Mouse (Mus musculus): ENCODE measurements around the gene Hspa1l. TPM values are rescaled to one million over a fixed set of nuclear protein-coding genes. Genes with fewer than 3 reads are reported as not detected.
A peak's percentile ranks its signal among the peaks of the same experiment; 100 is the strongest.
"Not testable (repeated sequence)": the region's sequence is repeated elsewhere in the genome, so short reads cannot be mapped to it uniquely, and the experiment has no call there.

The Hspa1l gene
- polyA plus RNA-seq, 1 experiment from 2014 or later: 0.55 TPM

GRCm38 (mm10) chr17:35001452-35002152, 29.1 kb downstream of the Hspa1l start:
- Histone ChIP-seq H3K4me1 (replicated peaks) (peaks cover 43% of the 10 kb centered on the region), H3K27me3 (no peaks in the 10 kb centered on the region), H3K36me3 (peaks cover 25% of the 10 kb centered on the region), H3K9ac (replicated peaks) (peak overlapping the region; percentile 97), H3K4me3 (replicated peaks) (peak overlapping the region; percentile 94), H3K27ac (peak overlapping the region; percentile 96), H3K4me2 (replicated peaks) (peak overlapping the region; percentile 100), H3K9me3 (no peaks in the 10 kb centered on the region)
- WGBS: under 1% methylated on average over 35 of the region's 35 CpGs
- ATAC-seq: peak; percentile 41

GRCm38 (mm10) chr17:35002153-35002865, 29.8 kb downstream of the Hspa1l start:
- WGBS: 12% methylated on average over 12 of the region's 12 CpGs
- Histone ChIP-seq H3K27ac (no peak overlapping the region), H3K27me3 (no peaks in the 10 kb centered on the region), H3K4me2 (replicated peaks) (peak overlapping the region; percentile 100), H3K9ac (replicated peaks) (peak overlapping the region; percentile 97), H3K4me1 (replicated peaks) (peaks cover 40% of the 10 kb centered on the region), H3K36me3 (peaks cover 31% of the 10 kb centered on the region), H3K9me3 (no peaks in the 10 kb centered on the region), H3K4me3 (replicated peaks) (peak overlapping the region; percentile 94)
- ATAC-seq: no peak

GRCm38 (mm10) chr17:35003022-35003838, 30.7 kb downstream of the Hspa1l start:
- peak overlapping the region; percentile 94 for H3K4me3 ChIP-seq (replicated peaks)
- no peak for ATAC-seq
- H3K4me2 ChIP-seq (replicated peaks): peak overlapping the region; percentile 100
- no peaks in the 10 kb centered on the region for H3K9me3 ChIP-seq
- peak overlapping the region; percentile 97; the same call in 1 of the 2 replicates for H3K9ac ChIP-seq (replicated peaks)
- H3K27ac ChIP-seq: no peak overlapping the region
- peaks cover 40% of the 10 kb centered on the region for H3K36me3 ChIP-seq
- 77% methylated on average over 9 of the region's 9 CpGs for WGBS
- H3K27me3 ChIP-seq: no peaks in the 10 kb centered on the region
- H3K4me1 ChIP-seq (replicated peaks): peaks cover 40% of the 10 kb centered on the region

GRCm38 (mm10) chr17:35004075-35004717, 31.7 kb downstream of the Hspa1l start:
- Histone ChIP-seq H3K27me3 (no peaks in the 10 kb centered on the region), H3K9ac (replicated peaks) (no peak overlapping the region), H3K27ac (no peak overlapping the region), H3K4me1 (replicated peaks) (peaks cover 33% of the 10 kb centered on the region), H3K4me2 (replicated peaks) (no peak overlapping the region), H3K36me3 (peaks cover 50% of the 10 kb centered on the region), H3K9me3 (no peaks in the 10 kb centered on the region), H3K4me3 (replicated peaks) (no peak overlapping the region)
- WGBS: 96% methylated on average over 17 of the region's 17 CpGs
- ATAC-seq: no peak

- Histone ChIP-seq H3K27ac (no peak overlapping the region), H3K9me3 (no peaks in the 10 kb centered on the region), H3K9ac (replicated peaks) (no peak overlapping the region), H3K27me3 (no peaks in the 10 kb centered on the region), H3K36me3 (peaks cover 58% of the 10 kb centered on the region), H3K4me1 (replicated peaks) (peaks cover 23% of the 10 kb centered on the region), H3K4me3 (replicated peaks) (no peak overlapping the region), H3K4me2 (replicated peaks) (no peak overlapping the region)
- ATAC-seq: no peak
- WGBS: 91% methylated on average over 10 of the region's 10 CpGs
Measured at GRCm38 (mm10) chr17:35005158-35005557, 32.7 kb downstream of the Hspa1l start.

- H3K4me2 ChIP-seq (replicated peaks); ATAC-seq; H3K9me3 ChIP-seq; H3K9ac ChIP-seq (replicated peaks); H3K27me3 ChIP-seq; H3K27ac ChIP-seq; H3K4me3 ChIP-seq (replicated peaks): not testable (repeated sequence)
- WGBS: 100% methylated on average over 4 of the region's 5 CpGs
- H3K4me1 ChIP-seq (replicated peaks): peaks cover 23% of the 10 kb centered on the region
- H3K36me3 ChIP-seq: peaks cover 66% of the 10 kb centered on the region
Measured at GRCm38 (mm10) chr17:35005902-35006301, 33.4 kb downstream of the Hspa1l start.

GRCm38 (mm10) chr17:35007387-35007991, 35.0 kb downstream of the Hspa1l start:
- H3K4me1 ChIP-seq (replicated peaks): peaks cover 11% of the 10 kb centered on the region
- H3K9ac ChIP-seq (replicated peaks): no peak overlapping the region
- no peak overlapping the region for H3K4me2 ChIP-seq (replicated peaks)
- no peak overlapping the region for H3K4me3 ChIP-seq (replicated peaks)
- no peaks in the 10 kb centered on the region for H3K27me3 ChIP-seq
- peaks cover 81% of the 10 kb centered on the region for H3K36me3 ChIP-seq
- ATAC-seq: no peak
- H3K9me3 ChIP-seq: no peaks in the 10 kb centered on the region
- WGBS: 96% methylated on average over 7 of the region's 7 CpGs
- no peak overlapping the region for H3K27ac ChIP-seq

GRCm38 (mm10) chr17:35009586-35009985, 37.1 kb downstream of the Hspa1l start:
- WGBS: 84% methylated on average over 7 of the region's 7 CpGs
- H3K4me2 ChIP-seq (replicated peaks): no peak overlapping the region
- H3K9me3 ChIP-seq: no peaks in the 10 kb centered on the region
- no peaks in the 10 kb centered on the region for H3K27me3 ChIP-seq
- H3K4me1 ChIP-seq (replicated peaks): no peaks in the 10 kb centered on the region
- H3K4me3 ChIP-seq (replicated peaks): no peak overlapping the region
- peaks cover 96% of the 10 kb centered on the region for H3K36me3 ChIP-seq
- no peak overlapping the region for H3K9ac ChIP-seq (replicated peaks)
- H3K27ac ChIP-seq: no peak overlapping the region
- no peak for ATAC-seq

GRCm38 (mm10) chr17:35011440-35011839, 38.9 kb downstream of the Hspa1l start:
- Histone ChIP-seq H3K4me1 (replicated peaks) (peaks cover 5% of the 10 kb centered on the region; the same call in 1 of the 2 replicates), H3K4me2 (replicated peaks) (no peak overlapping the region), H3K4me3 (replicated peaks) (no peak overlapping the region), H3K27ac (no peak overlapping the region), H3K9me3 (no peaks in the 10 kb centered on the region), H3K9ac (replicated peaks) (no peak overlapping the region), H3K27me3 (no peaks in the 10 kb centered on the region), H3K36me3 (peaks cover 98% of the 10 kb centered on the region)
- ATAC-seq: no peak
- 96% methylated on average over 8 of the region's 8 CpGs for WGBS

GRCm38 (mm10) chr17:35012430-35012829, 39.9 kb downstream of the Hspa1l start:
- Histone ChIP-seq H3K9ac (replicated peaks) (no peak overlapping the region), H3K36me3 (peaks cover 99% of the 10 kb centered on the region), H3K27me3 (no peaks in the 10 kb centered on the region), H3K27ac (no peak overlapping the region), H3K4me3 (replicated peaks) (no peak overlapping the region), H3K4me1 (replicated peaks) (peaks cover 7% of the 10 kb centered on the region; the same call in 1 of the 2 replicates), H3K4me2 (replicated peaks) (no peak overlapping the region), H3K9me3 (no peaks in the 10 kb centered on the region)
- no peak for ATAC-seq
- 93% methylated on average over 13 of the region's 13 CpGs for WGBS

GRCm38 (mm10) chr17:35013221-35013620, 40.7 kb downstream of the Hspa1l start:
- Histone ChIP-seq H3K27me3 (no peaks in the 10 kb centered on the region), H3K36me3 (peaks cover 95% of the 10 kb centered on the region), H3K4me3 (replicated peaks) (no peak overlapping the region), H3K9me3 (no peaks in the 10 kb centered on the region), H3K9ac (replicated peaks) (no peak overlapping the region), H3K4me1 (replicated peaks) (peaks cover 7% of the 10 kb centered on the region; the same call in 1 of the 2 replicates), H3K27ac (no peak overlapping the region), H3K4me2 (replicated peaks) (no peak overlapping the region)
- 89% methylated on average over 6 of the region's 6 CpGs for WGBS
- ATAC-seq: no peak
